In the genomic region with DNA sequence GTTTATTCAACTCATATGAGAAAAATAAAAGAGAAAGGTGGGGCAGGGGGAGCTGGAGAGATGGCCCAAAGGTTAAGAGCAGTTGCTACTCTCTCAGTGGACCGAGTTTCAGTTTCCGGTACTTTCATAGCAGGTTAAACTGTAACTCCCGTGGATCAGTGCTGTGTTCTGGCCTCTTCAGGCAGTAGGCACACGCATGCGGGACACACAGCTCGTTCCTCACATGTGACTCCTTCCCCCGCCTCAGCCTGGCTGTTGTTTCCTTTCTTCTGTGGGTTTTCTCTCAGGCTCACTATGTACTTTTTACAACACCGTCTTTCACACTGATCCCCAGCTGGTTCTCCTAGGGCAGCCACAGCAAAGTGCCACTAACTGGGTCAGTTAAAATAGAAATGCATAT, we compare ENCODE assay signal across 14 mouse cellular contexts.
DNase-seq lines count a peak whose midpoint lies in the region; ATAC-seq and TF ChIP-seq lines count a peak whose summit lies in the region.
"Had no signal": no experiment of that assay in that cellular context is flagged by ENCODE, and none has a peak within 500 bp of the region (broad histone marks: within the 10 kb centered on the region; RNA-seq: fewer than 3 reads in every experiment).

No protein-coding gene starts in this region.

- no peak for TF ChIP-seq CTCF in liver, adult 2 months (IDR thresholded peaks at IDR 0.05; ENCODE audit: low read depth, low read length)
- TF ChIP-seq CTCF in thymus, adult 2 months (IDR thresholded peaks at IDR 0.05; ENCODE audit: borderline replicate concordance, control insufficient read depth, extremely low read depth, insufficient read depth, low read length, poor library complexity) = no peak
- TF ChIP-seq CTCF in intestine, postnatal 0 days (IDR thresholded peaks at IDR 0.05; ENCODE audit: low read depth) = no peak

- TF ChIP-seq POLR2A in liver, adult 2 months (IDR thresholded peaks at IDR 0.05; ENCODE audit: extremely low read depth, insufficient read depth, low read length) = no peak
- TF ChIP-seq POLR2A in thymus, adult 2 months (IDR thresholded peaks at IDR 0.05; ENCODE audit: control insufficient read depth, extremely low read depth, insufficient read depth, low read length, poor library complexity) = no peak

- H3K4me1 ChIP-seq in liver, adult 2 months (ENCODE audit: control insufficient read depth, insufficient read depth, low read length) = peaks cover 2% of the 10 kb centered on the region
- no peaks in the 10 kb centered on the region for H3K4me1 ChIP-seq in liver, embryonic 11.5 days (replicated peaks; ENCODE audit: control insufficient read depth, insufficient read depth, low read length)
- H3K4me1 ChIP-seq in thymus, adult 2 months (replicated peaks; ENCODE audit: control insufficient read depth, insufficient read depth, low read length) = peaks cover 5% of the 10 kb centered on the region
- H3K4me1 ChIP-seq in intestine, postnatal 0 days (replicated peaks; ENCODE audit: control insufficient read depth, insufficient read depth, low read length) = no peaks in the 10 kb centered on the region; the same call in 1 of the 2 replicates
- H3K4me1 ChIP-seq: heart, embryonic 12.5 days had no signal

- DNase-seq in liver, adult 2 months (ENCODE audit: extremely low read depth, low read depth, low spot score) = peak; percentile 82
- DNase-seq in liver, embryonic 11.5 days (ENCODE audit: low spot score) = no peak
- DNase-seq in thymus, adult 2 months = no peak
- no peak for DNase-seq in thymus, adult 18-20 months
- DNase-seq in thymus, postnatal 4 days = peak; percentile 16
- DNase-seq in right cerebral cortex, postnatal 10 days (ENCODE audit: low spot score in 2 of 2) = no peak
- DNase-seq: cerebellum, adult 11-12 months; heart, postnatal 36 days; right cerebral cortex, postnatal 4 days had no signal

- no peak overlapping the region for H3K27ac ChIP-seq in liver, adult 2 months (replicated peaks; ENCODE audit: insufficient read depth, low read depth, low read length)
- H3K27ac ChIP-seq in liver, embryonic 11.5 days (ENCODE audit: low read depth, low read length) = no peak overlapping the region
- peak overlapping the region; percentile 50; the same call in 1 of the 2 replicates for H3K27ac ChIP-seq in thymus, adult 2 months (ENCODE audit: control insufficient read depth, insufficient read depth, low read length)
- no peak overlapping the region for H3K27ac ChIP-seq in intestine, postnatal 0 days (ENCODE audit: low read depth, low read length)
- H3K27ac ChIP-seq: limb, embryonic 15.5 days; neural tube, embryonic 13.5 days had no signal

- no peak overlapping the region for H3K4me3 ChIP-seq in liver, adult 2 months (ENCODE audit: insufficient read depth, low read depth, low read length)
- H3K4me3 ChIP-seq in liver, embryonic 11.5 days (ENCODE audit: low read depth, low read length) = no peak overlapping the region
- no peak overlapping the region for H3K4me3 ChIP-seq in thymus, adult 2 months (ENCODE audit: control insufficient read depth, insufficient read depth, low read length)
- no peak overlapping the region for H3K4me3 ChIP-seq in intestine, postnatal 0 days (ENCODE audit: low read depth, low read length)
- H3K4me3 ChIP-seq: heart, embryonic 12.5 days; limb, embryonic 15.5 days; neural tube, embryonic 13.5 days had no signal

- no peak overlapping the region for H3K9ac ChIP-seq in liver, adult 2 months (ENCODE audit: low read depth, low read length)
- H3K9ac ChIP-seq in liver, embryonic 11.5 days (ENCODE audit: low read depth, low read length) = no peak overlapping the region
- no peak overlapping the region for H3K9ac ChIP-seq in intestine, postnatal 0 days (ENCODE audit: low read depth, low read length)
- H3K9ac ChIP-seq: heart, embryonic 12.5 days; limb, embryonic 15.5 days; neural tube, embryonic 13.5 days had no signal

- WGBS in liver, adult 2 months = 21% methylated on average over 8 of the region's 8 CpGs
- 70% methylated on average over 8 of the region's 8 CpGs for WGBS in liver, embryonic 11.5 days
- WGBS in thymus, adult 2 months = 7% methylated on average over 8 of the region's 8 CpGs
- 36% methylated on average over 8 of the region's 8 CpGs for WGBS in intestine, postnatal 0 days

- H3K9me3 ChIP-seq in liver, embryonic 11.5 days (ENCODE audit: control insufficient read depth, low read length) = no peaks in the 10 kb centered on the region
- H3K9me3 ChIP-seq in intestine, postnatal 0 days (ENCODE audit: control insufficient read depth) = no peaks in the 10 kb centered on the region
- H3K9me3 ChIP-seq: heart, embryonic 12.5 days; limb, embryonic 15.5 days; neural tube, embryonic 13.5 days had no signal

- ATAC-seq in liver, embryonic 11.5 days (replicated peaks; ENCODE audit: low FRiP score) = no peak
- ATAC-seq in intestine, postnatal 0 days = no peak
- no peak for ATAC-seq in megakaryocyte, adult 5-6 weeks (ENCODE audit: poor library complexity, severe bottlenecking)

- H3K4me2 ChIP-seq in liver, embryonic 11.5 days = no peak overlapping the region
- H3K4me2 ChIP-seq in intestine, postnatal 0 days (replicated peaks; ENCODE audit: low read depth) = peak overlapping the region; percentile 40
- H3K4me2 ChIP-seq: heart, embryonic 12.5 days; limb, embryonic 15.5 days; neural tube, embryonic 13.5 days had no signal

- no peaks in the 10 kb centered on the region for H3K27me3 ChIP-seq in liver, adult 2 months (ENCODE audit: control insufficient read depth, insufficient read depth, low read length)
- H3K27me3 ChIP-seq in liver, embryonic 11.5 days (replicated peaks; ENCODE audit: control insufficient read depth, insufficient read depth, low read length) = no peaks in the 10 kb centered on the region
- H3K27me3 ChIP-seq in thymus, adult 2 months (ENCODE audit: control insufficient read depth, insufficient read depth, low read length) = no peaks in the 10 kb centered on the region
- no peaks in the 10 kb centered on the region for H3K27me3 ChIP-seq in intestine, postnatal 0 days (replicated peaks; ENCODE audit: control insufficient read depth, insufficient read depth, low read length)
- H3K27me3 ChIP-seq: heart, embryonic 12.5 days; limb, embryonic 15.5 days; neural tube, embryonic 13.5 days had no signal

- H3K79me2 ChIP-seq in liver, adult 2 months (ENCODE audit: control insufficient read depth, insufficient read depth, low read length) = no peaks in the 10 kb centered on the region

- H3K36me3 ChIP-seq in liver, adult 2 months (ENCODE audit: control insufficient read depth, insufficient read depth, low read length) = no peaks in the 10 kb centered on the region
- H3K36me3 ChIP-seq in liver, embryonic 11.5 days (ENCODE audit: control insufficient read depth, insufficient read depth, low read length) = no peaks in the 10 kb centered on the region
- no peaks in the 10 kb centered on the region for H3K36me3 ChIP-seq in thymus, adult 2 months (ENCODE audit: control insufficient read depth, insufficient read depth, low read length)
- no peaks in the 10 kb centered on the region for H3K36me3 ChIP-seq in intestine, postnatal 0 days (ENCODE audit: control insufficient read depth, insufficient read depth)
- H3K36me3 ChIP-seq: heart, embryonic 12.5 days; limb, embryonic 15.5 days; neural tube, embryonic 13.5 days had no signal

Comparison
In these comparisons a context has a peak if more than half of its experiments do, and no peak if none do; other contexts are left out.
1. DNase-seq: peak in liver, adult 2 months (single experiment) and thymus, postnatal 4 days (single experiment); none in liver, embryonic 11.5 days (single experiment), thymus, adult 2 months (single experiment), thymus, adult 18-20 months (0 of 2) and right cerebral cortex, postnatal 10 days (0 of 2).